Mouse (Mus musculus) embryonic facial prominence, embryonic 14.5 days (tissue): ENCODE measurements around the gene Anks1b. TPM values are rescaled to one million over a fixed set of nuclear protein-coding genes. Genes with fewer than 3 reads are reported as not detected.

ENCODE experiments used
- ATAC-seq: fragments of 200-750 bp; cut with Nextera tagmentation; 2 replicates; pipeline ENCODE4 v1.8.0; 2017; ENCODE audit warnings: low read depth, moderate number of reproducible peaks, moderate TSS enrichment
- DNase-seq: peaks from one replicate; pipeline ENCODE4 v3.0.0-alpha.2; 2015; ENCODE audit warnings: low spot score
- H3K27ac ChIP-seq: fragments of 300-500 bp; sonication (generic); replicated peaks from 2 replicates; pipeline ENCODE4 v1.5.1; 2014; ENCODE audit warnings: low read depth, mild to moderate bottlenecking, low read length, moderate library complexity
- H3K27me3 ChIP-seq: fragments of 300-500 bp; sonication (generic); replicated peaks from 2 replicates; pipeline ENCODE4 v1.6.1; 2014; ENCODE audit warnings: low read length; ENCODE audit not compliant: control insufficient read depth, insufficient read depth
- H3K36me3 ChIP-seq: fragments of 300-500 bp; sonication (generic); 2 replicates; pipeline ENCODE4 v1.6.1; 2014; ENCODE audit warnings: low read length, mixed read lengths; ENCODE audit not compliant: control insufficient read depth, insufficient read depth
- H3K4me1 ChIP-seq: fragments of 300-500 bp; sonication (generic); 2 replicates; pipeline ENCODE4 v1.6.1; 2014; ENCODE audit warnings: antibody characterized with exemption, low read length; ENCODE audit not compliant: control insufficient read depth, insufficient read depth
- H3K4me2 ChIP-seq: fragments of 300-500 bp; sonication (generic); 2 replicates; pipeline ENCODE4 v1.6.1; 2014; ENCODE audit warnings: low read depth, mild to moderate bottlenecking, low read length, moderate library complexity, mixed read lengths
- H3K4me3 ChIP-seq: fragments of 300-500 bp; sonication (generic); 2 replicates; pipeline ENCODE4 v1.5.1; 2014; ENCODE audit warnings: low read depth, mild to moderate bottlenecking, low read length
- H3K9ac ChIP-seq: fragments of 300-500 bp; sonication (generic); 2 replicates; pipeline ENCODE4 v1.6.1; 2014; ENCODE audit warnings: low read depth, mild to moderate bottlenecking, low read length, moderate library complexity, mixed read lengths
- H3K9me3 ChIP-seq: fragments of 300-500 bp; sonication (generic); 2 replicates; pipeline ENCODE4 v1.6.1; 2016; ENCODE audit warnings: low read length; ENCODE audit not compliant: control insufficient read depth
- WGBS: fragments of 180-500 bp; shearing (Covaris S2); extraction: QIAGEN DNeasy Blood & Tissue Kit; methylation state at CpG from one replicate; pipeline ENCODE4 v1.1.7; 2014; 5-methylcytosine and 5-hydroxymethylcytosine counted together
- polyA plus RNA-seq: library from polyadenylated mRNA; unstranded; fragments of >200 nt; fragmentation: Nextera tagmentation; extraction: Ambion mirVana; gene quantifications from 2 replicates; pipeline ENCODE4 v1.2.1, GENCODE M21; 2014

Gene Anks1b
- polyA plus RNA-seq, 1 experiment from 2014 or later, result 2.2 TPM

DNA sequence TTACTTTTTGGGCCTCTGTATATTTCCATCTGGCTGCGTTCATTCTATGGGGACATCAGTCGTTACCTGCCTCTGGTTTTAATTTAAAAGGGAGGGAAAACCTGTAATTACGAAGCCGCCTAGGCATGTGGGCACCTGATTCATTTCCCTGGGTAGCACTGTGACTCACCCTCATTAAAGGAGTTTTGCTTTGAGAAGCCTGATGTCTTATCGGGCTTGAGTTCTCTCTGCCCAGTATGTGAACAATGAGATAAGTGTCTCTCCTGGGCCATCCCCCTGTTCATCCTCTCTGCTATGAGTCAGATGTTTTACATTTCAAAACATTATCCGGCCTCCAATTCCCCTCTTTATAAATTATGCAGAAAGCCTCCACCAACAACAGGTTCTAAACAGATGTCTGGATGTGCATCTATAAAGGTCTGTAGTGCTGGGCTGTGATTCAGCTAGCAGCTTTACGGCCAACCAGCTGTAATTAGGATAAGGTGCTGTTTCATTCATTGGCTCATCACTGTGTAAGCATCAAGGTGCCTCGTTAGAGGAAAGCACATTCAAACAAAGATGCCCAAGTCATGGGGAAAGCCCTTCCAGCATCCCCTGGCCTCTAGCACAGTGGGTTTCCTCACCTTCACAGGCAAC is 507.5 kb downstream of the Anks1b start:
- 40% methylated on average over 8 of the region's 8 CpGs for WGBS
- no peaks in the 10 kb centered on the region for H3K27me3 ChIP-seq

DNA sequence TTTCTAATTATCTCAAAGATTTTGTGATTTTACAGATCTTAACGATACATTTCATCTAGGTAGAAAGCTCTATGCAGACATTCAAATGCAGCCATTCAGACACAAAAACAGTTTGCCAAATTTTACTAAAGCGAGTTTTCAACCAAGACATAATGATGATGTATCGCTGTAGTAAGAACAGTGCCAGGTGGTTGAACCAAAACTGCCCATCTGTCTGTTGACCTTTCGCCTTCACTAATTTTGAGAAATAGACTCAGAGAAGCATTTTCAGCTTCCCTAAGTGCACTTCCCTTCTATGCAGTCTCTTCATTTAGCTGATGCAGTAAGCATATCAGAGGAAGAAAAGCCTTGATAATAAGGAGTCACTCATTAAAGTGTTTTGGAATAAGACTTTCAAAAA is 527.1 kb downstream of the Anks1b start:
- 90% methylated on average over 4 of the region's 4 CpGs for WGBS
- no peaks in the 10 kb centered on the region for H3K36me3 ChIP-seq
- H3K9me3 ChIP-seq, result no peaks in the 10 kb centered on the region
- H3K9ac ChIP-seq, result no peak overlapping the region
- DNase-seq (no peak), ATAC-seq (no peak)
- H3K4me2 ChIP-seq, result no peak overlapping the region
- H3K4me3 ChIP-seq, result no peak overlapping the region
- no peak overlapping the region for H3K27ac ChIP-seq
- no peaks in the 10 kb centered on the region for H3K27me3 ChIP-seq
- no peaks in the 10 kb centered on the region for H3K4me1 ChIP-seq

More for the DNA sequence above, 507.5 kb downstream of the Anks1b start:
- Histone ChIP-seq H3K4me1 (no peaks in the 10 kb centered on the region), H3K9me3 (no peaks in the 10 kb centered on the region), H3K27ac (no peak overlapping the region), H3K9ac (no peak overlapping the region), H3K4me2 (no peak overlapping the region), H3K36me3 (no peaks in the 10 kb centered on the region), H3K4me3 (no peak overlapping the region)
- peak; percentile 26 for DNase-seq
- ATAC-seq, result peak; percentile 69; the same call in 1 of the 2 replicates

GRCm38 (mm10) chr10:90408484-90408883 is 535.2 kb downstream of the Anks1b start:
- DNase-seq (no peak), ATAC-seq (no peak)
- Histone ChIP-seq H3K27me3 (no peaks in the 10 kb centered on the region), H3K36me3 (no peaks in the 10 kb centered on the region), H3K9ac (no peak overlapping the region), H3K4me1 (no peaks in the 10 kb centered on the region), H3K4me2 (no peak overlapping the region), H3K9me3 (no peaks in the 10 kb centered on the region), H3K27ac (no peak overlapping the region), H3K4me3 (no peak overlapping the region)
- WGBS, result 72% methylated on average over 2 of the region's 2 CpGs

GRCm38 (mm10) chr10:90431527-90431926 is 558.2 kb downstream of the Anks1b start:
- H3K4me2 ChIP-seq, result no peak overlapping the region

GRCm38 (mm10) chr10:90431974-90432373 is 558.7 kb downstream of the Anks1b start:
- H3K4me2 ChIP-seq, result peak overlapping the region; percentile 45
- ATAC-seq (no peak), DNase-seq (no peak)
- no peaks in the 10 kb centered on the region for H3K9me3 ChIP-seq
- no peak overlapping the region for H3K27ac ChIP-seq
- H3K4me1 ChIP-seq, result no peaks in the 10 kb centered on the region
- H3K9ac ChIP-seq, result no peak overlapping the region
- no peaks in the 10 kb centered on the region for H3K27me3 ChIP-seq
- 35% methylated on average over 9 of the region's 9 CpGs for WGBS
- H3K4me3 ChIP-seq, result no peak overlapping the region
- H3K36me3 ChIP-seq, result no peaks in the 10 kb centered on the region

More at GRCm38 (mm10) chr10:90431527-90431926, 558.2 kb downstream of the Anks1b start:
- H3K36me3 ChIP-seq, result no peaks in the 10 kb centered on the region
- H3K9ac ChIP-seq, result no peak overlapping the region
- ATAC-seq (no peak), DNase-seq (no peak)
- H3K9me3 ChIP-seq, result no peaks in the 10 kb centered on the region
- 47% methylated on average over 5 of the region's 5 CpGs for WGBS
- no peaks in the 10 kb centered on the region for H3K4me1 ChIP-seq
- no peak overlapping the region for H3K27ac ChIP-seq
- no peak overlapping the region for H3K4me3 ChIP-seq
- H3K27me3 ChIP-seq, result no peaks in the 10 kb centered on the region

GRCm38 (mm10) chr10:90432479-90432878 is 559.2 kb downstream of the Anks1b start:
- H3K9me3 ChIP-seq, result no peaks in the 10 kb centered on the region
- no peaks in the 10 kb centered on the region for H3K4me1 ChIP-seq
- H3K4me2 ChIP-seq, result peak overlapping the region; percentile 45
- WGBS, result 34% methylated on average over 12 of the region's 12 CpGs
- no peak overlapping the region for H3K4me3 ChIP-seq
- no peak overlapping the region for H3K27ac ChIP-seq
- no peaks in the 10 kb centered on the region for H3K27me3 ChIP-seq
- ATAC-seq, result no peak
- H3K9ac ChIP-seq, result peak overlapping the region; percentile 37; the same call in 1 of the 2 replicates
- no peaks in the 10 kb centered on the region for H3K36me3 ChIP-seq
- DNase-seq, result peak; percentile 2

DNA sequence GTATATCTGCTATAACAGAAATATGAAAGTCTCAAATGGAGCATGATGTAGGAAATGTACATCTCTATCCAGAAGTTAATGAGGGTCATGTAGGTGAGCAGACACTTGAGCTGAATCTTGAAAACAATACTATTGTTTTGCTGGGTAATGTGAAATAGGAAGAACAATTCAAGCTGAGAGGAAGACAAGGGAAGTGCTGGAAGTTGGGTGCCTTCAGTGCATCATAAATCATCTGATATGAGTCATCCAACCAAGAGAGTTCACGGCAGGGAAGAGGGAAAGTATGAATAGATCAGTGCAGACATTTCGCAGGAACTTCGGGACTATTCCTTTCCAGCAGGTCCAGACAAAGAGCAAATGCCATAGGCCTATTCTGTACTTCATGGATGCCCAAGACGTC is 567.7 kb downstream of the Anks1b start:
- Histone ChIP-seq H3K27ac (no peak overlapping the region), H3K4me1 (no peaks in the 10 kb centered on the region), H3K9ac (no peak overlapping the region), H3K27me3 (no peaks in the 10 kb centered on the region), H3K9me3 (no peaks in the 10 kb centered on the region), H3K36me3 (no peaks in the 10 kb centered on the region), H3K4me2 (no peak overlapping the region), H3K4me3 (no peak overlapping the region)
- ATAC-seq (no peak), DNase-seq (no peak)
- 86% methylated on average over 4 of the region's 4 CpGs for WGBS

DNA sequence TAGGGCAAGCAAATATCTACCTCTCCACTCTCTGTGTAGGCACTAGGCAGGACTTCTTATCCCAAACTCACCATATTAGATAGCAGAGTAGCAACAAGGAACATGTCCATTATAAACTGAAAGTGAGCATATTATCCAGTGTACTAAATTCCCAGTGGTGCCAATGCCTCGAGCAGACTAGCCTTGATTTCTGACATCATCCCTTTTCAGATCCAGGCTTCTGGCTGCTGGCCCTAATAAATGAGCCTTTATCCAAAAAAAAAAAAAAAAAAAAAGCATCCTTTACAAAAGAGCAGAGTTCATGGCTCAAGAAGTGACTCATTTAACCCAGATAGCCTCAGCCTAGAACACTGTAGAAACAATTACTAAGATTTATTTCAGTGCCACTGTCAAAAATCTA is 568.3 kb downstream of the Anks1b start:
- Histone ChIP-seq H3K4me2 (no peak overlapping the region), H3K9ac (no peak overlapping the region), H3K27me3 (no peaks in the 10 kb centered on the region), H3K9me3 (no peaks in the 10 kb centered on the region), H3K4me3 (no peak overlapping the region), H3K27ac (no peak overlapping the region), H3K36me3 (no peaks in the 10 kb centered on the region), H3K4me1 (no peaks in the 10 kb centered on the region)
- no peak for ATAC-seq
- no peak for DNase-seq
- WGBS, result 36% methylated on average over 1 of the region's 1 CpGs

- Histone ChIP-seq H3K4me3 (no peak overlapping the region), H3K9ac (no peak overlapping the region), H3K27ac (no peak overlapping the region), H3K4me1 (no peaks in the 10 kb centered on the region), H3K27me3 (no peaks in the 10 kb centered on the region), H3K4me2 (no peak overlapping the region), H3K36me3 (no peaks in the 10 kb centered on the region), H3K9me3 (no peaks in the 10 kb centered on the region)
- no peak for ATAC-seq
- DNase-seq, result no peak
- 64% methylated on average over 2 of the region's 2 CpGs for WGBS
Measured at GRCm38 (mm10) chr10:90464906-90465305, 591.6 kb downstream of the Anks1b start.
